Mouse (Mus musculus) embryonic facial prominence, embryonic 10.5 days (tissue): ENCODE measurements around the gene Gm10190. TPM values are rescaled to one million over a fixed set of nuclear protein-coding genes. Genes with fewer than 3 reads are reported as not detected.
A peak's percentile ranks its signal among the peaks of the same experiment; 100 is the strongest.
"Not testable (repeated sequence)": the region's sequence is repeated elsewhere in the genome, so short reads cannot be mapped to it uniquely, and the experiment has no call there.

Experiments
- DNase-seq: peaks from one replicate; pipeline ENCODE4 v3.0.0-alpha.2; 2017; ENCODE audit warnings: low spot score
- H3K27ac ChIP-seq: fragments of 300-500 bp; sonication (generic); replicated peaks from 2 replicates; pipeline ENCODE4 v1.5.1; 2016; ENCODE audit warnings: mild to moderate bottlenecking
- H3K27me3 ChIP-seq: fragments of 300-500 bp; sonication (generic); replicated peaks from 2 replicates; pipeline ENCODE4 v1.6.1; 2016; ENCODE audit warnings: low read depth, mild to moderate bottlenecking; ENCODE audit not compliant: poor library complexity, severe bottlenecking
- H3K36me3 ChIP-seq: fragments of 300-500 bp; sonication (generic); replicated peaks from 2 replicates; pipeline ENCODE4 v1.6.1; 2016; ENCODE audit warnings: mild to moderate bottlenecking, moderate library complexity
- H3K4me1 ChIP-seq: fragments of 300-500 bp; sonication (generic); 2 replicates; pipeline ENCODE4 v1.6.1; 2016
- H3K4me3 ChIP-seq: fragments of 300-500 bp; sonication (generic); 2 replicates; pipeline ENCODE4 v1.5.1; 2016; ENCODE audit warnings: mild to moderate bottlenecking, moderate library complexity
- H3K9me3 ChIP-seq: fragments of 300-500 bp; sonication (generic); 2 replicates; pipeline ENCODE4 v1.6.1; 2016; ENCODE audit warnings: mild to moderate bottlenecking
- WGBS: fragments of 180-500 bp; shearing (Covaris S2); methylation state at CpG from one replicate; pipeline ENCODE4 v1.1.7; 2016; 5-methylcytosine and 5-hydroxymethylcytosine counted together
- polyA plus RNA-seq: library from polyadenylated mRNA; unstranded; fragments of >200 nt; fragmentation: Nextera tagmentation; extraction: Ambion mirVana; gene quantifications from 2 replicates; pipeline ENCODE4 v1.2.1, GENCODE M21; 2016

Gm10190 gene
- polyA plus RNA-seq, result 0.92 and 1.2 TPM in 2 replicates

- peak within 1 kb of the TSS; percentile 62 for H3K4me3 ChIP-seq
- no peaks in the 10 kb centered on the region for H3K36me3 ChIP-seq
- H3K4me1 ChIP-seq, result peaks cover 12% of the 10 kb centered on the region
- H3K27me3 ChIP-seq, result peaks cover 53% of the 10 kb centered on the region
- DNase-seq, result peak; percentile 94
- 5% methylated on average over 102 of the region's 102 CpGs for WGBS
- no peaks in the 10 kb centered on the region for H3K9me3 ChIP-seq
- H3K27ac ChIP-seq, result peak within 1 kb of the TSS; percentile 89
These were observed at the start of gene Gm10190 for GRCm38 (mm10) chr17:80372989-80373725. Gene Gm10190 (minus strand): TSS chr17:80373541.

DNA sequence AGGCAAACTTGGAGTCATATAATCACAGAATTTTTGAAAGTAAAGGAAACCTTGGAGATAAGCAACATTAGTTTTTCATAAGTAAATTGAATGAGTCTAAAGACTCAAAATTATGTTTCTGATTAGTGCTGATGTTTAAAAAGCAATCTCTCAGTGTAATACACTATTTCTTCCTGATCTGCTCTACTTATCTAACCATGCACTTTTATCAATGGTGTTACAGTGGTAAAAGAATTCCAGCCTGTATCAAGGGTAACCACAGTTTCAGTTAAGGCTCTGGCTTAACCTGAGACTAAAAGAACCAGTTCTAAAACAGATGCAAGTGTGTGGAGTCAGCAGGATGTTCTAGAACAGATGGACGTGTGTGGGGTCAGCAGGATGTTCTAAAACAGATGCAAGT, 47.7 kb upstream of the Gm10190 start:
- Histone ChIP-seq H3K27me3 (no peaks in the 10 kb centered on the region), H3K9me3 (peaks cover 4% of the 10 kb centered on the region; the same call in 1 of the 2 replicates), H3K27ac (no peak overlapping the region), H3K4me3 (no peak overlapping the region), H3K4me1 (no peaks in the 10 kb centered on the region), H3K36me3 (peaks cover 64% of the 10 kb centered on the region)
- no peak for DNase-seq
- WGBS, result 98% methylated on average over 1 of the region's 1 CpGs

- no peak for DNase-seq
- H3K4me1 ChIP-seq, result no peaks in the 10 kb centered on the region
- WGBS, result 92% methylated on average over 10 of the region's 10 CpGs
- H3K27me3 ChIP-seq, result no peaks in the 10 kb centered on the region
- peaks cover 4% of the 10 kb centered on the region; the same call in 1 of the 2 replicates for H3K9me3 ChIP-seq
- no peak overlapping the region for H3K27ac ChIP-seq
- peaks cover 85% of the 10 kb centered on the region for H3K36me3 ChIP-seq
- H3K4me3 ChIP-seq, result no peak overlapping the region
These were observed 45.4 kb upstream of the Gm10190 start for GRCm38 (mm10) chr17:80418572-80419210.

DNA sequence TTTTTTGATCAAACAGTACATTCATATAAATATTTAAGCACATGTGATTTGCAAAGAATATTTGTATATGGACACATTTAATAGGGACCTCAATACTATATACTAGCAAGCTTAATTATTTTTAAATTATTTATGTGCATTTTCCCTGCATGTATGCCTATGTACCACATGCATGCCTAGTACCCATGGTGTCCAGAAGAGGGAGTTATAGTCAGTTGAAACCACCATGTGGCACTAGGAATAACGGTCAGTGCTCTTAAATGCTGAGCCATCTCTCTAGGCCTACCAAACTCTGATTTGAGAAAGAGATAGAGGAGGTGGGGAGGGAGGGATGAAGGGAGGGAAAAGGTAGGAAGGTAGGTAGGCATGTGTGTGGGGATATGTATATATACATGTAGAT, 37.8 kb upstream of the Gm10190 start:
- H3K9me3 ChIP-seq, result no peaks in the 10 kb centered on the region
- no peaks in the 10 kb centered on the region for H3K27me3 ChIP-seq
- no peaks in the 10 kb centered on the region for H3K4me1 ChIP-seq
- 68% methylated on average over 1 of the region's 1 CpGs for WGBS
- H3K36me3 ChIP-seq, result peaks cover 97% of the 10 kb centered on the region
- no peak overlapping the region for H3K4me3 ChIP-seq
- no peak for DNase-seq
- H3K27ac ChIP-seq, result no peak overlapping the region

DNA sequence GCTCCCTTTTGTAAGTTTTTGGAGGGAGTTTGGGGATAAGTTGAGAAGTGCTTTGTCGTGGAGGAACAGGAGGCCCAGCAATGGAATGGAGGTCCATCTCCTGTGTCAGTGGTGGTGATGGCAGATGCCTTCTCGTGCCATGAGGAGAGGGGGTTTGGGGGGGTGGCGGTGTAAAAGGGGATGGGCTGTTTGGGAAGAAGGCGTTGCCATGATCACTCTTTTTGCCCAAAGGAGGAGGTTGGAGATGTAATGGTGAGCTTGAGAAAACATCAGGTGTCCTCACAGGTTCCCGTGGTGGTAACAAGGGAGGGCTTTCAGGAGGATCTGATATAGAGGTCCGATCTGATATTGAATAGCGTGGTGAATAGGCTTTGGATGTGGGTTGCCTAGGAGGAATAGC, 24.9 kb upstream of the Gm10190 start:
- H3K4me3 ChIP-seq, result no peak overlapping the region
- no peaks in the 10 kb centered on the region for H3K4me1 ChIP-seq
- no peak overlapping the region for H3K27ac ChIP-seq
- no peak for DNase-seq
- H3K9me3 ChIP-seq, result no peaks in the 10 kb centered on the region
- H3K27me3 ChIP-seq, result no peaks in the 10 kb centered on the region
- WGBS, result 92% methylated on average over 7 of the region's 7 CpGs
- H3K36me3 ChIP-seq, result peaks cover 52% of the 10 kb centered on the region

DNA sequence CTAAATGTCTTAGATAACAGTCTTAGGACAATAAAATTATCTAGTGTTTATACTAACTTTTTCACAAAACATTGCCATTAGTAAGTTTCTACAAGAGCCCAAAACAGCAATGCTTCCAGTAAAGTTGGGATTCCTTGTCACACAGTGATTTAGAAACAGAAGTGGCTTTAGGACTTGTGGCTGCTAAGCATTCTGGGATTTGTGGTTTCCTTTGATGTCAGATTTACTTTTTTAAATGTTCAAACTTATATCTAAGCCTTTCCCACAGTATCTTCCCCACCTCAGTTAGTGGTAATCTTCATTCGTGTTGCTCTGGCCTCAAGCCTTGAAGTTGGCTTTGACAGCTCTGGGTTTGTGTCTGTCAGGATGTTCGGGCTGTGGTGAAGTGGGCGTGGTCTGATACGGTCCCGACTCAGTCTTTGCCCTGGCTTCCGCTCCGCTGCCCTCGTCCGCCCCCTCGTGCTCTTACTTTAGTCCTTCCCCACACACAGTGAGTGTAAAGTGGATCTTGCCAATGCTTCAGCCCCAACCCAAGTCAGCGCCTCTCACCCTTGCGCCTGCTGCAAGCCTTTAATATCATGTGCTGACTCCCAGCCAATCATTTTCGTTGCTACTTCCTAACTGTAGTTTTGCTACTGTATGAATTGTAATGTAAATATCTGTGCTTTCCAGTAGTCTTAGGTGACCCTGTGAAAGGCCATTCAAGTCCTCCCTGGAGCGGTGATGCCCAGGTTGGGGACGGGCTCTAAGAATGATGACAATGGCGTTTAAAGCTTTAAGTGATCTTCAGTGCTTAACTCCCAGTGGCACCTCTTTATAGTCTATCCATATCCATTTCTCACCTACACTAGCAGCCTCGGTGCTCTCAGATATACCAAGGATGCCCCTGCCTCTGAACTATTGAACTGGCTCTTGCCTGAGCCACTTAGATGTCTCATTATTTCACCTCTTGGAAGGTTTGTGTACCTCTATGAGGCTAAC, 18.4 kb upstream of the Gm10190 start:
- peak overlapping the region; percentile 58 for H3K4me3 ChIP-seq
- H3K9me3 ChIP-seq, result no peaks in the 10 kb centered on the region
- peak; percentile 73 for DNase-seq
- H3K4me1 ChIP-seq, result peaks cover 6% of the 10 kb centered on the region
- H3K27ac ChIP-seq, result peak overlapping the region; percentile 35; the same call in 1 of the 2 replicates
- 15% methylated on average over 17 of the region's 17 CpGs for WGBS
- H3K36me3 ChIP-seq, result peaks cover under 1% of the 10 kb centered on the region; the same call in 1 of the 2 replicates
- no peaks in the 10 kb centered on the region for H3K27me3 ChIP-seq

- 64% methylated on average over 10 of the region's 10 CpGs for WGBS
- H3K4me3 ChIP-seq, result no peak overlapping the region
- H3K36me3 ChIP-seq, result no peaks in the 10 kb centered on the region
- H3K27ac ChIP-seq, result no peak overlapping the region
- no peak for DNase-seq
- H3K4me1 ChIP-seq, result peaks cover 6% of the 10 kb centered on the region
- no peaks in the 10 kb centered on the region for H3K27me3 ChIP-seq
- no peaks in the 10 kb centered on the region for H3K9me3 ChIP-seq
These were observed 16.7 kb upstream of the Gm10190 start for GRCm38 (mm10) chr17:80390024-80390423.

DNA sequence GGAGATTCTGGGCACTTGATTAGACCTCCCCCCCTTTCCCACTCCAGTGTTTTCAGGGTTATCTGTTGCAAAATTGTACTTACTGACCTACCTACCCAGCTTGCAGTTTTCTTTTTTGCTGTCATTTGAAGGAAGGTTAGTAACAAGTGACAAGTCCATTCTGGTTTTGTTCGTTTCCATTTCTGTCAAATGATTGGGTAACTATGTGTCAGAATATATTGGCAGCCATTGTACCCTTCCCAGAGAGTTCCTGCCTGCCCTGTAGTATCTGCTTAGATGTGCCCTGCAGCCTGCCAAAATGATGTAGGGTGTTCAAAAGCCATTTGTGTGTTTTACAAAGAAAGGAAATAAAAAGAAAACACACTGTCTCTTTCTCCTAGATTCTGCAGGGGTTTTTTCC, 12.3 kb upstream of the Gm10190 start:
- no peaks in the 10 kb centered on the region for H3K27me3 ChIP-seq
- no peaks in the 10 kb centered on the region for H3K36me3 ChIP-seq
- WGBS, result 76% methylated on average over 1 of the region's 1 CpGs
- DNase-seq, result no peak
- no peaks in the 10 kb centered on the region for H3K9me3 ChIP-seq
- H3K27ac ChIP-seq, result no peak overlapping the region
- H3K4me1 ChIP-seq, result no peaks in the 10 kb centered on the region
- no peak overlapping the region for H3K4me3 ChIP-seq

DNA sequence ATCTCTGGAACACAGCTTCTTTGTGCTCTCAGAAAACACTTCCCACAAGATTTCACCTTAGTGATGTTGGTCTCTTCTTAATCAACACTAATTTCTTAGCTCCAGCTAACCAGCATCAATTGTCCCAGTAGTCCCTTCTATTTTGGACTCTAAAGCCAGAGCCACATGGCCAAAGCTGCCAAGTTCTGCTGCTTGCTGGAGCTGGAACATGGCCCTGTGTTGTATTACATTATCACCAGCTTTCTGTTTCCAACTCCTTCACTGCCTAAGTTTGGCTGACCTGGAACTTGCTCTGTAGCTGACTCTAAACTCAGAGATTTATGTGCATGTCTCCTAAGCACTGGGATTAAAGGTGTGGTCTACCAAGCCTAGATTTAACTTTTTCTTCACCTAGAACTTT, 5.0 kb upstream of the Gm10190 start:
- not testable (repeated sequence) for H3K4me1 ChIP-seq, H3K9me3 ChIP-seq, H3K36me3 ChIP-seq, DNase-seq, H3K27ac ChIP-seq, H3K4me3 ChIP-seq
- H3K27me3 ChIP-seq, result peaks cover 24% of the 10 kb centered on the region

- H3K36me3 ChIP-seq, result no peaks in the 10 kb centered on the region
- H3K27me3 ChIP-seq, result peaks cover 53% of the 10 kb centered on the region
- peaks cover 12% of the 10 kb centered on the region for H3K4me1 ChIP-seq
- H3K9me3 ChIP-seq, result no peaks in the 10 kb centered on the region
- H3K4me3 ChIP-seq, result peak overlapping the region; percentile 62
- no peak for DNase-seq
- WGBS, result 19% methylated on average over 29 of the region's 29 CpGs
- peak overlapping the region; percentile 89 for H3K27ac ChIP-seq
These were observed 370 bp upstream of the Gm10190 start for GRCm38 (mm10) chr17:80373726-80374096.

GRCm38 (mm10) chr17:80368606-80369005, 4.7 kb downstream of the Gm10190 start:
- WGBS, result 83% methylated on average over 9 of the region's 9 CpGs
- Histone ChIP-seq H3K4me3 (no peak overlapping the region), H3K9me3 (no peaks in the 10 kb centered on the region), H3K4me1 (peaks cover 10% of the 10 kb centered on the region), H3K27me3 (peaks cover 32% of the 10 kb centered on the region), H3K36me3 (no peaks in the 10 kb centered on the region), H3K27ac (no peak overlapping the region)
- no peak for DNase-seq

DNA sequence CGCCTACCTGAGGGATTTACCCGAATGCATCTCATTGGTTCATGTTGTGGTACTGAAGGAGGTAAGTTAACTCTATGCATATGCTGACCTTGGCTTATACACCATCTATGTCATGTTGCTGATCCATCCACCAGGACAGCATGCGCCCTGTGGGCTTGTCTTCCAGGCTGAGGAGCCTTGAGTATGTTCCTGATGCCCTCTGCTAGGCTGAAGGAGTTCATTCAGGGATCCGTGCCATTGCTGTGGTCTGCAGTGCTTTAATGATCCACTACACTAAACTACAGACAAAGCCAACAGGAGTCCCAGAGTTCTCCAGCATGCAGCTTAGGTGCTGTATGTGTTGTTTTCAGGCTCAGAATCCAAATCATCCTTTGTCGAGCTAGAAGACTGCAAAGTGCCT, 6.1 kb downstream of the Gm10190 start:
- Histone ChIP-seq H3K27me3 (peaks cover 19% of the 10 kb centered on the region), H3K27ac (no peak overlapping the region), H3K4me1 (no peaks in the 10 kb centered on the region), H3K4me3 (no peak overlapping the region), H3K9me3 (no peaks in the 10 kb centered on the region), H3K36me3 (no peaks in the 10 kb centered on the region)
- no peak for DNase-seq
- WGBS, result 88% methylated on average over 5 of the region's 5 CpGs
